Mouse (Mus musculus): ENCODE data around the gene Ptprb.

Gene Ptprb

DNA sequence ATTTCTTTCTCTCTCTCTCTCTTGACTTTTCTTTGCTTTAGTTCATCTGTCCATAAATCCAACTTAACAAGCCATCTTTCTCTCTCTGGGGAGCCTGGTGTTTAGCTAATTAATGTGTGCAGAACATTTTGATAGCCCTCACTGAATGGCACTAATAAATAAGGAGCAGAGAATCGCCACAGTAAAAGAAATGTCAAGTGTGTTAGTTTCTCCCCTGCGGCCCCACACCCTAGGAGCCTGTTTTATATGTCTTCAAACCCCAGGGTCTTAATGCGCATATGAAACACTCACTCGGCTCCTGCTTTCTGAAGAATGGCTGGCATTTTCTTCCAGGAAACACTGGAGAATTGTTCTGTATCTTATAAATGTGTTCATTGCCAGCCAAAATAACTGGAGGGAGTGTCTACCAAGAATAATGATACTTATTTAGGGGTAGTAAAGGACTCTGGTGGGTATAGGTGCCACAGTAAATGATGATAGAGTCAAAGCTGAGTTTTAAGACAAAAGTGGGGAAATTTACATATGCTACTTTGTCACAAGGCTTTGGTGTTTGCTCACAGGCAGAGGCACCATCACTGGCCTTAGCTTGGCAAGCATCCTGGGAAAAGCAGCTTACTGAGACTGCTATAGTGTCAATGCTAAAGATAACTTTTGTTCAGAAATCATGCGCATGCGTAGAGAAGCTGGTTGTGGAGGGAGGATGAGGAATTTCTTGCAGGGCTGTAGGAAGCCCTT, 95.8 kb downstream of the Ptprb start:
- no peak for DNase-seq (ENCODE audit: low read depth, low spot score)
- H3K36me3 ChIP-seq (ENCODE audit: control insufficient read depth, insufficient read depth, low read length, poor library complexity, severe bottlenecking) = no peaks in the 10 kb centered on the region
- H3K27me3 ChIP-seq (ENCODE audit: control insufficient read depth, insufficient read depth, low read length, poor library complexity, severe bottlenecking) = no peaks in the 10 kb centered on the region

DNA sequence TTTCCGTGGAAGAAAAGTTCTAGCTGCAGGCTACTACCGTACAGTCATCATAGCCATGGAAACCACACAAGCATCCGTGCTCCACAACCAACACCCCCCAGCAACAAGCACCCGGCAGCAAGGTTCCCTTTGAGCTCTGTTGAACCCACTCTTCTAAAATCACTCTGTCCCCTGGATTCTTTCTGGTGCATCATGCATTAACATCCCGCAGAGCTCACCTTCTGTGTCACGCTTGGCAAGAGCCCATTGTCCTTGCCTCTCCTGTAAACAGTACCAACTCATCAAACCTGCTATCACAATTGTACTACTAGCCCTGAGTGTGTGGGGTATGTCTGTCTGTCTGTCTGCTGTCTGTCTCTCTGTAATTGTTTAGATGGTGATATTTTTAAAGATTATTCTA, 98.8 kb downstream of the Ptprb start:
- Histone ChIP-seq H3K36me3 (ENCODE audit: control insufficient read depth, insufficient read depth, low read length, poor library complexity, severe bottlenecking) (no peaks in the 10 kb centered on the region), H3K27me3 (ENCODE audit: control insufficient read depth, insufficient read depth, low read length, poor library complexity, severe bottlenecking) (no peaks in the 10 kb centered on the region)
- no peak for DNase-seq (ENCODE audit: low read depth, low spot score)

DNA sequence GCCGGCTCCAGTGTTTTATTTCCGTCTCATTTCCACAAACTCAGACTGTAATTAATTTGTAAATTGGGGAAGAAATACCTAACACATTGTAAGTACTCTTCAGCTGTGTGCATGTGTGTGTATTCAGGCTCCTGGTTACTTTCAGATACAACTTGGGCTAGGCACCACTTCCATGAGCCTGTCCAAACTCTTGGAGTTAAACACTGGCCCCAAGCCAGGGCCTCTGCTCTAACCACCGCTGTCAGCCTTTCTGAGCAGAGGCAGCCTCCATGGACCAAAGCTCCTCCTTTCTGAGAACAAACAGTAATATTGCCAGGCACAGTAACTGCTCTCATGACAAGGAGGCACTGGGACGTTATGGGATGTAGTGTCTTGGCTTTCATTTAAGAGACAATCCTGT, 101.5 kb downstream of the Ptprb start:
- no peak for DNase-seq (ENCODE audit: low read depth, low spot score)
- no peaks in the 10 kb centered on the region for H3K27me3 ChIP-seq (ENCODE audit: control insufficient read depth, insufficient read depth, low read length, poor library complexity, severe bottlenecking)
- no peaks in the 10 kb centered on the region for H3K36me3 ChIP-seq (ENCODE audit: control insufficient read depth, insufficient read depth, low read length, poor library complexity, severe bottlenecking)

DNA sequence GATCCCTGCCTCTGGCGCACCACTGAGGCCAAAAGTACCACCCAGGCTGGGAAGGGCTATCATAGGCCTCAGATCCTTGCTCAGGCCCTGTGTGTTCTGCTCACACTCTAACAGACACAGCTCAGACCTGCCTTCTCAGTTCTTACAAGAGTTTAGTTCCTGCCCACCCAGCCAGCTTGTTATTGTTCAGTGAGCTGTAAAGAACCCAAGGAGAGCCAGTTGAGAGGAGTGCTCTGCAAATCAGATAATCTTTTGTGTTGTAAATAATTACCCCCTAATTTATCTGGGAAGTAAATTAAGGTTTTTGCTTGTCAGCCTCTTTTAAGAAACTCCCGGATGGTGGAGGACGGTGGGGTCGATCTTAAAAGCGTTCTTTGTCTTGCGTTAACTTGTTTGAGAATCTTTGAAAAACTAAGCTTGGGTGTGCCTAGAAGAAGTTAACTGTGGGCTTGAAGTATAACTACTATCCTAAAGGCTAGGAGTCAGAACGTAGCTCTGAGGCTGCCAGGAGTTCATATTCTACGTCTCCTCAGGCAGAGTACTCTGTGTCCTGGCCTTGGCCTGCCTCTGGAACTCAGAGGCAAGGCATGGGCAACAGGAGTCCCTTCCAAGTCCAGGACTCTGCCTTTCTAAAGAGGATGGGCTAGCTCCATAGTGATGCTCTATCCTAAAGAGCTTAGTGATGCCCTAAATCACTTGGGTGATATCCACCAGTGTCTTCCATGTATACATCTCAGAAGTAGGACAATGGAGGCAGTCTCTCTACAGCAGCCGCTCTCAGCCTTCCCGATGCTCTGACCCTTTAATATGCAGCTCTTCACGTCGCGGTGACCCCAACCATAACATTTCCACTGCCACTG, 107.7 kb downstream of the Ptprb start:
- no peaks in the 10 kb centered on the region for H3K27me3 ChIP-seq (ENCODE audit: control insufficient read depth, insufficient read depth, low read length, poor library complexity, severe bottlenecking)
- DNase-seq (ENCODE audit: low read depth, low spot score) = no peak
- no peaks in the 10 kb centered on the region for H3K36me3 ChIP-seq (ENCODE audit: control insufficient read depth, insufficient read depth, low read length, poor library complexity, severe bottlenecking)

DNA sequence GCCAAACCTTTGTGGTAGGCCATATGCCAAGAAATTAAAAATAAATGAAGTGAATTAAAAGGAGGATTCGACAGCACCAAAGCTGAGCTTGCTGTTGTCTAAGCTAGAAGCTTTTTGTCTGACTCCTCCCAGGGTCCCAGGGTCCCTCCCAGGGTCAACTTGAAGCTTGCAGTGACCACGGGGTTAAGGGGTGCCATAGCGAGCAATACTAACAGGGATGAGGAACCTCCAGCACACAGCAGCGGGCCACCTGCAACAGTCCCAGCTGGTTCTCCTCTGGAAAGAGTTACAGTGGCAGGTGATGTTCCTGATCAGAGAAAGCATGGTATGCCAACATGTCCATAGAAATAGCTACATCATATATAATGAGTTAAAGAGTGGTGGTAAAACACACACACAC, 109.1 kb downstream of the Ptprb start:
- no peak for DNase-seq (ENCODE audit: low read depth, low spot score)
- H3K36me3 ChIP-seq (ENCODE audit: control insufficient read depth, insufficient read depth, low read length, poor library complexity, severe bottlenecking) = no peaks in the 10 kb centered on the region

DNA sequence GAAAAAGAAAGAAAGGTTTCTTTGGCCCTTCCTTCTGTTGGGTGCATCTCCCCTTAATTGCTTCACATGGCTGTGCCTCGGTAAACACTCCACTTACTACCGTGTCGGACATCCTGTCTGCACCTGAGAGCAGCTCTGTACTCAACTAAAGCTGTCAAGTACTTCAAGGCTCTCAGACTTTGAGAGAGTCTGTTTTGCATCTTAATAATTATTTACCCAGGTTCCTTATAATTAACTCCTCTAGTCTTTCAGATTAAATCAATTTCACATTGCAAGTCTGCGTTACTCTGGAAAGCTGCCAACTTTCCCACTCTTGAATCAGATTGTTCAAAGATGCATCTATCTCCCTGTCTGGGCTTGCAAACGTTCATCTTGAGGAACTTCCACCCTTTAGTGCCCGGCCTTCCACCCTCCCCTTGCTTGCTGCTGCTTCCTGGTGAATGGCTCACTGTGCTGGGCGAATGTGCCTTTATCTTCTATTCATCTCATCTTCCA, 111.1 kb downstream of the Ptprb start:
- no peak for DNase-seq (ENCODE audit: low read depth, low spot score)
- Histone ChIP-seq H3K36me3 (ENCODE audit: control insufficient read depth, insufficient read depth, low read length, poor library complexity, severe bottlenecking) (no peaks in the 10 kb centered on the region), H3K27me3 (ENCODE audit: control insufficient read depth, insufficient read depth, low read length, poor library complexity, severe bottlenecking) (no peaks in the 10 kb centered on the region)

More for the DNA sequence above, 109.1 kb downstream of the Ptprb start:
- no peaks in the 10 kb centered on the region for H3K27me3 ChIP-seq (ENCODE audit: control insufficient read depth, insufficient read depth, low read length, poor library complexity, severe bottlenecking)

DNA sequence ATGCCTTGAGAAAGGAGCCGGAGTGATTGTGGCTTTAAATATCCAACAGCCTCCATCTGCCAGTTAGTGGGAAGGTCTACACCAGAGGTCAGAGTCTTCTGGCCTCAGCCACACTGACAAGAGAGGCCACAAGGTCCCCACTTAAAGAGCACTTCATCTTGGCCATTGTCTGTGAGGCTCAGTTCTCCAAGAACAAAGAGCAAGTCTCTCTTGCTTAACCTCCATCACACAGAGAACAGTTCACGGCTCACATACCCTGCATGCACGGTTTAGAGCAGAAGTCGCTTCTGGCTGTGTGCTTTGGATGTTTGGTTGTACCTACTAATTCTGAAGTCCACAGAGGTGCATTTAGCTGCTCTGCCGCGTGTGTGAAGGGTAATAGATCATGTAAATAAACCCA, 113.5 kb downstream of the Ptprb start:
- H3K27me3 ChIP-seq (ENCODE audit: control insufficient read depth, insufficient read depth, low read length, poor library complexity, severe bottlenecking) = no peaks in the 10 kb centered on the region
- DNase-seq (ENCODE audit: low read depth, low spot score) = no peak
- H3K36me3 ChIP-seq (ENCODE audit: control insufficient read depth, insufficient read depth, low read length, poor library complexity, severe bottlenecking) = no peaks in the 10 kb centered on the region

DNA sequence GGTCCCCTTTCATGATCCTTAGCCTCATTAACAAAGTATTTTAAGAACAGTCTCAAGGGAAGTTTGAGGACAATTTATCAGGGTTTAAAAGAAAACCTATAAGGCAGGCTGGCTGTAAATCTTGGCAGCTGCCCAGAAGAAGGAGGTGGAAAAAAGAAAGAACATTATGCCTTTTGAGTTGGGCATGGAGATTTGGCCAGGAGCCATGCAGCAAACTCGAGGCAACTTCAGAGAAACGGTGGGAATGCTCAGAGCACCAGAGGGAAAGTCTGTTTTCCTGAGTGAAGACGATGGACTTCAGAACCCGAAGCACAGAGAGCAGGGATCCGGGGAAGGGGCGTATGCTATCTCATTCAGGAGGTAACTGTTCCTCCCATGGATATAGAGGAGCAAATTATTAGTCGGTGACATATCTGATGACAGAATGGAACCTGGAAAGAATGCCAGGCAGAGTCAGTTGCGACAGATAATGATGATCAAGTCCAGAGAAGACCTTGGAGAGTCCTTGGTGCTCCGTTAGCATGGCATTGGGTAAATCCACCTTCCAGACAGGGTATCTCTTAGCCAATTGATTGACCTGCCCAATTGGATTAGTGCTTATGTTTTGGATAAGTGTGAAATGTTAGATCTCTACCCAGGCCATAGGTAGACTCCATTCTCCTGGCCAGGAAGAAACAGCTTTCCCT, 118.6 kb downstream of the Ptprb start:
- no peaks in the 10 kb centered on the region for H3K36me3 ChIP-seq (ENCODE audit: control insufficient read depth, insufficient read depth, low read length, poor library complexity, severe bottlenecking)
- H3K27me3 ChIP-seq (ENCODE audit: control insufficient read depth, insufficient read depth, low read length, poor library complexity, severe bottlenecking) = no peaks in the 10 kb centered on the region
- no peak for DNase-seq (ENCODE audit: low read depth, low spot score)

DNA sequence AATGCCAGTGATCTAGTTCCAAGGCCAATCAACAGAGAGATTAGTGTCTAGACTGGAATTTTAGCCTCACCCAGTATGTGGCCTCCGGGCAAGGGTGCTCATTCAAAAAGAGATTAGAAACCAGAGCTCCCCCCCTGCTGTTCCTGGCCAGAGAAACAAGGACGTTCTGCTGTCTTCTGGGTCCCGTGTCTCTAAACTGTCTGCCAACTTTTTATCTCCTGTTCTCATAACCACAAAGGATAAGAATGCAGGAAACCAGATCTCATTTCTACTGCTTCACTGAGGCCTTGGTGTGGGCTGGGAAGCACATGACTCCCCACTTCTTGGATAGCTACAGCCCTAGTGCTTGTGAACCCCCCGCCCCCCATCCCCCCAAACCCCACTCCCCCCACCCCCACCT, 119.3 kb downstream of the Ptprb start:
- DNase-seq (ENCODE audit: low read depth, low spot score) = no peak
- no peaks in the 10 kb centered on the region for H3K36me3 ChIP-seq (ENCODE audit: control insufficient read depth, insufficient read depth, low read length, poor library complexity, severe bottlenecking)
- no peaks in the 10 kb centered on the region for H3K27me3 ChIP-seq (ENCODE audit: control insufficient read depth, insufficient read depth, low read length, poor library complexity, severe bottlenecking)

DNA sequence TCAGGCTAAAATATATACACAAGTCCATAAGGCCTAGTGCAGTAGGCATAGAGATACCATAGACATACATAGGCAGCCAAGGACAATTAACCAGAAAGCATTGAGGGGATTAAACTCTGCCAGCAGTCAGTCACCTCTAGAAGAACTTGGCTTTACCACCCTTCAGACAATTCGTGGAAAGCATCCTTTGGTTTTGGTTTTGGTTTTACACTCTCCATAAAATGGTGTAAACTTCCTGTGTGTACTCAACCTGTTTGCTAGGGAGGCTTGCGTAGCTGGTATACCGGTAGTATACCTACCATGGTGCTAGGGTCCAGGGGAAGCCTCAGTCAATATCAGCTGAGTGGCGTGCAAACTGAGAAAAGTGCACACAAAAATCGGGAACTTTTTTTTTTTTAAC, 121.0 kb downstream of the Ptprb start:
- Histone ChIP-seq H3K27me3 (ENCODE audit: control insufficient read depth, insufficient read depth, low read length, poor library complexity, severe bottlenecking) (no peaks in the 10 kb centered on the region), H3K36me3 (ENCODE audit: control insufficient read depth, insufficient read depth, low read length, poor library complexity, severe bottlenecking) (no peaks in the 10 kb centered on the region)
- DNase-seq (ENCODE audit: low read depth, low spot score) = no peak

DNA sequence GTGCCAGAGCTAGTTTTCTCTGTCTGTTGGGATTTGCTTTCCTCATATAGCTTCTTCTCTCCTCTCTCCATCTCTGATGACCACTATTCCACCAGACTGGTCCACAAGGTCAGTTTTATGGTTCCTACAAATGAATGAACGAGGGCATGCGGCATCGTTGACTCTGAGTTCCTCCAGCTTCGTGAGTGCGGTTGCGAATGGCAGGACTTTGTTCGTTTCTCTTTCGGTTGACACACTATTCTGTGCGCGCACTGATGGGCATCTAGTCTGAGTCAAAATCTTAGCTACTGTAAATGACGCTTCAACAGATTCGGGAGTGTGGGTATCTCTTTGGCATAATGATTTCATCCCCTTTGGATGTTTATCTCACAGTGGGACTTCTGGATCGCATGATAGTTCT, 121.6 kb downstream of the Ptprb start:
- no peaks in the 10 kb centered on the region for H3K27me3 ChIP-seq (ENCODE audit: control insufficient read depth, insufficient read depth, low read length, poor library complexity, severe bottlenecking)
- no peak for DNase-seq (ENCODE audit: low read depth, low spot score)
- H3K36me3 ChIP-seq (ENCODE audit: control insufficient read depth, insufficient read depth, low read length, poor library complexity, severe bottlenecking) = no peaks in the 10 kb centered on the region

DNA sequence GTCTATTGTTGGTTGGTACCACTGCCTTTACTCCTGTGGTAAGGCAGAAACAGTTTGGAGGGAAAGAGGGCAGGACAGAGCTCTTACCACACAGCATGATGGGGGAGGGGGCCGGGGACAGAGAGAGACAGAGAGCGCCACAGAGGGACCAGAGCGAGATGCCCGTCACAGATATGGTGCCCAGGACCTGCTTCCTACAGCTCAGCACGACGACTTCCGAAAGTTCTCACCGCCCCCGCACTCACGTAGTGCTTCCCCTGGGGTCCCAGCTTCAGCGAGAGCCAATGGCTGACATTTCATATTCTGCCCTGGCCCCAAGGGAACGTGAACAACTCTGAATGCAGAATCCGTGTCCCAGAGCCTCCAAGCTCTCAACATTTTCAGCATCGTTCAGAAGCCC, 122.2 kb downstream of the Ptprb start:
- no peaks in the 10 kb centered on the region for H3K27me3 ChIP-seq (ENCODE audit: control insufficient read depth, insufficient read depth, low read length, poor library complexity, severe bottlenecking)
- DNase-seq (ENCODE audit: low read depth, low spot score) = peak; percentile 26

DNA sequence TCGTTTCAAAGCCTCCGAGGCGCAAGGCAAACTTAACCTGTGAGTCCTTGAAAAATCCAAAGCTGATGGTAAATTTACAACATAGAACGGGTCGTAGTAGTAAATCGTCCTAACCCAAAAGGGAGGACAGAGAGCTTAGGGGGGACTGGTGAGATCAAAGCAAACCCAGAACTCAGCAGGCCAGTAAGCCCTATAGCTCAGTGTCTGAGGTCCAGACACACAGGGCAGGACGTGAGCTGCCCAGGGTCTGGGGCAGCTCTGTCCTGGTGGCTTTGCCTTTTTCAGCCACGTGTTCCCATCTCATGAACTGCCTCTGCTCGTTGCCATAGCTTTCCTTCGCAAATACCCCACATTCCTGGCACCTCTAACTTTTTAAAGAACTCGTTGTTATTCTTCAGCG, 122.7 kb downstream of the Ptprb start:
- Histone ChIP-seq H3K36me3 (ENCODE audit: control insufficient read depth, insufficient read depth, low read length, poor library complexity, severe bottlenecking) (no peaks in the 10 kb centered on the region), H3K27me3 (ENCODE audit: control insufficient read depth, insufficient read depth, low read length, poor library complexity, severe bottlenecking) (no peaks in the 10 kb centered on the region)
- DNase-seq (ENCODE audit: low read depth, low spot score) = no peak

More for the DNA sequence above, 122.2 kb downstream of the Ptprb start:
- no peaks in the 10 kb centered on the region for H3K36me3 ChIP-seq (ENCODE audit: control insufficient read depth, insufficient read depth, low read length, poor library complexity, severe bottlenecking)

DNA sequence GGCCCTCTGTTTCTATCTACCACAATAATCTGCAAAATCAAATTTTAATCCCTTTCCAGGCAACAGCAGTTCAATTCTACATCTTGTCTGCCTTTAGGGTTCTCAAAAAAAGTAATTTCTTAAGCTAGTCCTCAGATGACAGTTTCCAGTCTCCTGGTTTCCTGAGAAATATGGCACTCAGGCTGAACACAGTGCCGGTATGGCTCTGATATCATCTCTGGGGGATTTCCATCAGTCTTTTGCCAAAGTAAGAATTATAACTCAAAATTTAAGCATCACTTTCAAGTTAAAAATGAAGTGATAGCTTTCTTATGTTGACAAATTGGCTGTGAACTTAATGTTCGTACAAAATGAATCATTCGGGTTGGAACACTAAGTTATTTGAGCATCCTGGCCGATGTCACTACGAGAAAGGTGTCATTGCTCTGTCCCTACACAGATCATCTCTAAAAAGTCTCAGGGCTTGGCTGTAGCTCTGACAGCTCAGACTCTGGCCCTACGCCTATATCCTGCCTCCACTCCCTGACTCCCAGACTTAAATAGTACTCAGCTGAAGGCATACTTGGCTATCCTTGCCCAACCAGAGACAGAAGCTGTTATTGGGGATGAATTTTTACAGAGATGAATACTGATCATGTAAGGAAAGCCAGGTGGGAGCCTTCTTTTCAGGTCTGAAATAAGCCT, 127.6 kb downstream of the Ptprb start:
- no peak for DNase-seq (ENCODE audit: low read depth, low spot score)
- no peaks in the 10 kb centered on the region for H3K27me3 ChIP-seq (ENCODE audit: control insufficient read depth, insufficient read depth, low read length, poor library complexity, severe bottlenecking)
- no peaks in the 10 kb centered on the region for H3K36me3 ChIP-seq (ENCODE audit: control insufficient read depth, insufficient read depth, low read length, poor library complexity, severe bottlenecking)

Measured in splenic B cell, adult 2 months (primary cell).